Mouse (Mus musculus) kidney, adult 18-20 months (tissue): ENCODE data around the gene Etl4.
A peak's percentile ranks its signal among the peaks of the same experiment; 100 is the strongest.
"Not testable (repeated sequence)": the region's sequence is repeated elsewhere in the genome, so short reads cannot be mapped to it uniquely, and the experiment has no call there.

Source experiments
- DNase-seq: peaks from one replicate; pipeline ENCODE4 v3.0.0; 2021

The Etl4 gene

GRCm38 (mm10) chr2:20336176-20336575 lies 426.6 kb downstream of the Etl4 start:
- DNase-seq = no peak

GRCm38 (mm10) chr2:20339016-20339734 lies 429.6 kb downstream of the Etl4 start:
- no peak for DNase-seq

DNA sequence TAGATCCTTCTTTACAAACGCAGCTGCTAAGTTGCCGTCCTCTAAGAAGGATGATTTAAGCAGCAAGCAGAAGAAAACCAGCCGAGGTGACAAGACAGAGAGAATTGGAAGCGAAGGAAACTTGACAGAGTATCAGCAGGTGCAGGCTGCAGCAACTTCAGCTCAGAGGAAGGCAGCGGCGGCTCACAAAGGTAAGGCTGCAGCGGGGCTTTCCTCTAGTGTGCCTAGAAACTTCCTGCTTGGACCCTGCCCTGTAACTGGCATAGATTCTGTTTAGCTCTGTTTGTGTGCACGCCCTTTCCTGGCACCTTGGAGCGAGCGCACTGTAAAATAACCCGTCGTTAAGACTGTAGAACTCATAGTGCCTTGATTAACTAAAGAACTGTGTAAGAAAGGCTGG lies 430.3 kb downstream of the Etl4 start:
- DNase-seq = peak; percentile 33

DNA sequence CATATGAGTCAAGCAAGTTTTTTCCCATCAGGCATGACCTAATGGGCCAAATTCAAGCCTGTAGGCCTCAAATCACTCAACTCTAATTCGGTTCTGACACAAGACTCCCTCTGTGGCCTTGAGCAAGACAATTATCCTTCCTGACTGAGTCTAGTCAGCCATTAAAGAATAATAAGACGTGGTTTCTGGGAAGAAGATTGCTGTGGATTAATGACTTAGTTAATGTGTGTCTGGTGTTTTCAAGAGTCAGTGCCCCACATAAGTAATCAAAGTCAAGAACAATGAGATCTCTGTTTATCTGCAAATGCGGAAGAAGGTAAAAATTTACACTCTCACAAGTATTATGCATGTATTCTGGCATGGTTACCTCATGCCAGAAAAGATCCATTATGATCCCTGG lies 437.3 kb downstream of the Etl4 start:
- DNase-seq = no peak

GRCm38 (mm10) chr2:20349268-20349667 lies 439.7 kb downstream of the Etl4 start:
- DNase-seq = no peak

DNA sequence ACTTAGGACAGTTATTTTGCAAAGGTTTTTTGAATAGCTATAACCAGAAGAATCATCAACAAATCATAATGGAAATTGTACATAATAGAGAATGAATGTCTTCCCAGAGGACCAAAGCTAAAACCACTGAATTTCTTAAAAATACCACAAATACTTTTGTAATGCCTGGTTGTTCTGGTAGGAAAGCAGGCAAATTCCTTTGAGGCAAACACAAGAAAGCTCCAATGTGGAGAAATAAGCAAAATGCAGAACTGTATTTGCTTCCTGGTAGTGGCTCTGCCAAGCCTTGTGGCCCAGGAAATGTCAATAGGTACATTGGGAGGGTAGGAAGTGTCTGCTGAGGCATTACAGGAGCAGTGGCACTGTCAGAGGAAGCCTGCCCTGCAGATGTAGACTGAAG lies 443.2 kb downstream of the Etl4 start:
- DNase-seq = no peak

GRCm38 (mm10) chr2:20377026-20377425 lies 467.4 kb downstream of the Etl4 start:
- no peak for DNase-seq

GRCm38 (mm10) chr2:20380874-20381273 lies 471.3 kb downstream of the Etl4 start:
- not testable (repeated sequence) for DNase-seq

- DNase-seq = no peak
Observed at GRCm38 (mm10) chr2:20394083-20394482, 484.5 kb downstream of the Etl4 start.

GRCm38 (mm10) chr2:20396978-20397377 lies 487.4 kb downstream of the Etl4 start:
- no peak for DNase-seq

- DNase-seq = peak; percentile 23
Observed at GRCm38 (mm10) chr2:20400556-20400955, 491.0 kb downstream of the Etl4 start.

GRCm38 (mm10) chr2:20404395-20404794 lies 494.8 kb downstream of the Etl4 start:
- DNase-seq = no peak

- no peak for DNase-seq
Observed at GRCm38 (mm10) chr2:20407101-20407500, 497.5 kb downstream of the Etl4 start.

DNA sequence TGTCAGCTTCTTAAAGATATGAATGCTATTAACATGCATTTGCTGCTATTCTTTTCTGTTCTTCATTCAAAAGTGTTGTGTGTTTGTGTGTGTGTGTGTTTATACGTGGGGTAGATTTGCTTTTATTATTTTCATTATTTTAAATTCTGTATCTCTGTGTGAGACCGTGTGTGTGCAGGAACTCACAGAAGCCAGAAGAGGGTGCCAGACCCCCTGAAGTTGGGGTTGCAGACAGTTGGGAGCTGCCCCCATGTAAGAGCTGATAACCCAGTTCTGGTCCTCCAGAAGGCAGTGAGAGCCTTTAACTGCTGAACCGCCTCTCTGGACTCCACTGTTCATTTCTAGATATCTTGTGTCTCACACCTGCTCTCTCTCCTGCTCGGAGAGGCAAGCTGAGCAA lies 505.3 kb downstream of the Etl4 start:
- DNase-seq = no peak

DNA sequence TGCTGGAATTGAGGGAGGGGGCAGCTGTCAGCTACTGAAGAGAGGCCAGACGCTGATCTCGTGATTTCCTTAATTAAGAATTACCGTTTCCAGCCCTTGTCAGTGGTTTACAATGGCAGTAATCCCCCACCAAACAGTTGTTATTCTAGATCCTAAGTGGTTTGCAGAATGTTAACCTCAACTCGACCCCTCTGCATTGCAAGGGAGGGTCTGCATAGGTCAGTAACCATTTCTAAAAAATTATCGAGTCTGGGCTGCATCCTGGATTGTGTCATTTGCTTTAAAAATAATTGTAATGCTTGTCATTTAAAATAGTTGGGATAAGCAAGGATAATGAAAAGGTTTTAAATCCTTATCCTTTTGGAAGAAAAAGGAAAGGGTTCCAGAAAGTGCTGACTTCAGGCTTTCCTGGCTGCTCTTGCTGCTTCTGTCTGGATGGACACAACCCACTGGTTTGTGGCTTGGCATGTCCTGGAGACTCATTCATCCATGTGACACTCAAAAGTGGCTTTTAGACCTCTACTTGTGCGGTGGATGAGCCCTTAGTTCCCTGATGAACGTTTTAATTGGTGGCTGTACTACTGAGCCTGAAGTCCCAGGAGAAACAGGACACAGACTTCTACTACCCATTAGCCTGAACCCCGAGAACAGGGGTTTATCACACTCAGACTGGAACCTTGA lies 507.5 kb downstream of the Etl4 start:
- DNase-seq = no peak

DNA sequence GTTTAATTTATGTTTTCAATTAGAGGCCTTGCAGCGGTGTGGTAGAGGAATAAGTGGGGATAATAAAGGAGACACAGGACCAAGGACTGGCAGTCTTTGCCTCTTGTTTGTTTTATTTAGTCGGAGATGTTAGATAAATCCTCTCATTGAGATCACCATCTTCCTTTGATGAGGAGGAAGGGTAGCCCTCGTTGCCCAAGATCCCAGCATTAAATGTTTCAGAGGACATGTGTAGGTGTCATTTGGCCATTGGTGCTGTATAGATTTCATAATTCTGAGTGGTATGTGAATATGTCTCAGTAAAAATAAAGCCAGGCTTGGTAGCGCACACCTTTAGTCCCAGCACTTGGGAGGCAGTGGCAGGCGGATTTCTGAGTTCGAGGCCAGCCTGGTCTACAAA lies 508.4 kb downstream of the Etl4 start:
- DNase-seq = no peak

GRCm38 (mm10) chr2:20419975-20420374 lies 510.4 kb downstream of the Etl4 start:
- peak; percentile 16 for DNase-seq

GRCm38 (mm10) chr2:20422275-20422674 lies 512.7 kb downstream of the Etl4 start:
- no peak for DNase-seq

DNA sequence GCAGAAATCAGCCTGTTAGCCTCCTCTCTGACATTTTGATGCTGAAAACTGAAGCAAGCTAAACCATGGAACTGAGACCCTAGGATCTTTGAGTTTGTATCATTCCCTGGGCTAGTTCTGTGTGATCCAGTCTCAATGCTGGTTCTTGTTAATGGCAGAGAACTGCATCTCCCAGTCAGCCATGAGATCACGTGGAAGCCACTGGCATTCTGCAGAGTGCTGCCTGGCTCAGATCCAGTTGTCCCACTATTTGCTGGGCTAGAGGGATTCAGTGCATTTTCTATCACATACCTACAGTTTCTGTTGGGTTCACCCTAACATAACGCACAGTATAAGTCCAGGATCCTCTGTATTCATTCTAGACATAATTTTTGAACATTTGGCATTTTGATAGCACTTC lies 524.1 kb downstream of the Etl4 start:
- DNase-seq = no peak

- no peak for DNase-seq
Observed at GRCm38 (mm10) chr2:20435530-20435929, 526.0 kb downstream of the Etl4 start.

- DNase-seq = no peak
Observed at GRCm38 (mm10) chr2:20442731-20443130, 533.2 kb downstream of the Etl4 start.

GRCm38 (mm10) chr2:20443671-20444440 lies 534.3 kb downstream of the Etl4 start:
- DNase-seq = no peak
